Mouse (Mus musculus): Measurements from ENCODE around the gene Hspd1. TPM values are rescaled to one million over a fixed set of nuclear protein-coding genes. Genes with fewer than 3 reads are reported as not detected.

Gene Hspd1
- total RNA-seq, 2 experiments from 2014 or later = 156 to 249 TPM

- intact Hi-C loops (cut with DNase I) = loop anchor here (1.0 to 2.0 kb wide), 3 partner anchors 25 to 103 kb away; partner anchors contain the start of genes Coq10b and Mob4
- TF ChIP-seq CTCF (IDR thresholded peaks at IDR 0.05) = no peak
- Histone ChIP-seq H3K4me3 (peak overlapping the region; percentile 77), H3K27ac (peak overlapping the region; percentile 100)
- no peak for DNase-seq
Measured at GRCm38 (mm10) chr1:55027966-55028365, 60.1 kb downstream of the Hspd1 start.

Other genes starting within 250 kb of the Hspd1 start
- 1 to 10 TPM; 7.5 to 9.6 TPM for gene Ankrd44, start 161.9 kb downstream of the Hspd1 start, total RNA-seq (2021)
- 10 to 100 TPM; 53.6 to 56.3 TPM for gene Sf3b1, start 60.8 kb downstream of the Hspd1 start, total RNA-seq (2021)
- gene Coq10b, start 35.5 kb downstream of the Hspd1 start, total RNA-seq (2021) = 10 to 100 TPM; 13.7 to 17.0 TPM
- gene Hspe1, start 111 bp downstream of the Hspd1 start, total RNA-seq (2021) = 100 to 1,000 TPM in 1 of 2 experiments, 10 to 100 TPM in 1; 77.1 to 120 TPM
- gene Mob4, start 43.0 kb upstream of the Hspd1 start, total RNA-seq (2021) = 10 to 100 TPM; 34.2 to 41.9 TPM
- gene Rftn2, start 138.5 kb upstream of the Hspd1 start, total RNA-seq (2021) = 1 to 10 TPM; 3.3 to 4.9 TPM
- 1 to 10 TPM; 2.8 to 3.6 TPM for gene Mars2, start 148.9 kb upstream of the Hspd1 start, total RNA-seq (2021)